Mouse (Mus musculus) mouse embryonic stem cell (cell line): ENCODE results near the gene Ormdl1.
"Not testable (repeated sequence)": the region's sequence is repeated elsewhere in the genome, so short reads cannot be mapped to it uniquely, and the experiment has no call there.

Source experiments
- in situ Hi-C, 2 experiments: fragments of 300-500 bp; cut with MboI; formaldehyde crosslinking; loops; 1 replicate in 1 of 2; 3 replicates in 1 of 2; pipeline ENCODE4 v1.14.3; 2019 to 2020; ENCODE audit warnings: low sequenced_read_pairs in 2 of 2, low pct_unique_long_range_greater_than_20kb in 1 of 2, mixed read lengths in 1 of 2; ENCODE audit not compliant: unreplicated experiment in 1 of 2

Gene Ormdl1

GRCm38 (mm10) chr1:53296581-53297383 lies at the start of gene Ormdl1, which contains the start of the genes Pms1 and Gm28778:
TSS of gene Ormdl1 (plus strand) at chr1:53297095.
TSS of gene Pms1 (minus strand) at chr1:53297018.
TSS of gene Gm28778 (plus strand) at chr1:53297111.
- in situ Hi-C loops, result no loop called here

GRCm38 (mm10) chr1:53264958-53265612 lies 31.8 kb upstream of the Ormdl1 start:
- in situ Hi-C loops, result not testable (repeated sequence)

- in situ Hi-C loops, result no loop called here
These were observed 27.0 kb upstream of the Ormdl1 start for GRCm38 (mm10) chr1:53269901-53270300.

- in situ Hi-C loops, result no loop called here
These were observed 24.2 kb upstream of the Ormdl1 start for GRCm38 (mm10) chr1:53272646-53273045.

- in situ Hi-C loops, result no loop called here
These were observed 5.7 kb upstream of the Ormdl1 start for GRCm38 (mm10) chr1:53291197-53291596.

GRCm38 (mm10) chr1:53300506-53300905 lies 3.6 kb downstream of the Ormdl1 start:
- in situ Hi-C loops, result no loop called here

GRCm38 (mm10) chr1:53312989-53313967 lies 16.4 kb downstream of the Ormdl1 start, which contains the start of gene Osgepl1:
TSS of gene Osgepl1 (plus strand) at chr1:53313624.
- in situ Hi-C loops, result no loop called here

GRCm38 (mm10) chr1:53321662-53322344 lies 24.9 kb downstream of the Ormdl1 start:
- in situ Hi-C loops, result no loop called here

GRCm38 (mm10) chr1:53323254-53323653 lies 26.4 kb downstream of the Ormdl1 start:
- in situ Hi-C loops, result no loop called here

GRCm38 (mm10) chr1:53324277-53324676 lies 27.4 kb downstream of the Ormdl1 start:
- in situ Hi-C loops, result no loop called here

- in situ Hi-C loops, result no loop called here
These were observed 28.1 kb downstream of the Ormdl1 start for GRCm38 (mm10) chr1:53324827-53325494.

- in situ Hi-C loops, result not testable (repeated sequence)
These were observed 36.6 kb downstream of the Ormdl1 start for GRCm38 (mm10) chr1:53333527-53333926.

GRCm38 (mm10) chr1:53335465-53335864 lies 38.6 kb downstream of the Ormdl1 start:
- in situ Hi-C loops, result no loop called here

GRCm38 (mm10) chr1:53337403-53337802 lies 40.5 kb downstream of the Ormdl1 start:
- in situ Hi-C loops, result not testable (repeated sequence)

GRCm38 (mm10) chr1:53341071-53341470 lies 44.2 kb downstream of the Ormdl1 start:
- in situ Hi-C loops, result no loop called here

- in situ Hi-C loops, result loop anchor here in 1 of 2 experiments (25.0 kb wide), 1 partner anchor 290 kb away; the partner anchor contains the start of gene Mstn
These were observed 55.7 kb downstream of the Ormdl1 start, which contains the start of the genes Asdurf, Gm28551 and Asnsd1 for GRCm38 (mm10) chr1:53352327-53353261. TSS of gene Asdurf (minus strand) at chr1:53352619. TSS of gene Gm28551 (minus strand) at chr1:53352667. TSS of gene Asnsd1 (minus strand) at chr1:53352752.
